Mouse (Mus musculus) CD4-positive helper T cell, adult 2 months (primary cell): ENCODE data around the gene Hspb8.
"Not testable (repeated sequence)": the region's sequence is repeated elsewhere in the genome, so short reads cannot be mapped to it uniquely, and the experiment has no call there.

Source experiments
- DNase-seq: peaks from one replicate; pipeline ENCODE4 v3.0.0-alpha.2; 2012; ENCODE audit warnings: low read depth, missing footprints, low spot score

Hspb8 gene

GRCm38 (mm10) chr5:116389856-116390542 is 32.7 kb downstream of the Hspb8 start:
- no peak for DNase-seq

GRCm38 (mm10) chr5:116389321-116389720 is 33.3 kb downstream of the Hspb8 start:
- DNase-seq, result no peak

GRCm38 (mm10) chr5:116387302-116387935 is 35.2 kb downstream of the Hspb8 start:
- DNase-seq, result no peak

- DNase-seq, result no peak
Observed at GRCm38 (mm10) chr5:116386020-116386419, 36.6 kb downstream of the Hspb8 start.

GRCm38 (mm10) chr5:116382646-116383045 is 40.0 kb downstream of the Hspb8 start:
- DNase-seq, result not testable (repeated sequence)

- DNase-seq, result no peak
Observed at GRCm38 (mm10) chr5:116381726-116382125, 40.9 kb downstream of the Hspb8 start.

GRCm38 (mm10) chr5:116381217-116381616 is 41.4 kb downstream of the Hspb8 start:
- peak; percentile 17 for DNase-seq

- DNase-seq, result peak; percentile 45
Observed at GRCm38 (mm10) chr5:116380384-116380783, 42.3 kb downstream of the Hspb8 start.

GRCm38 (mm10) chr5:116378872-116379271 is 43.8 kb downstream of the Hspb8 start:
- no peak for DNase-seq

GRCm38 (mm10) chr5:116367923-116368322 is 54.7 kb downstream of the Hspb8 start:
- DNase-seq, result no peak

GRCm38 (mm10) chr5:116366889-116367682 is 55.6 kb downstream of the Hspb8 start:
- no peak for DNase-seq

- DNase-seq, result no peak
Observed at GRCm38 (mm10) chr5:116361342-116361741, 61.3 kb downstream of the Hspb8 start.

- DNase-seq, result no peak
Observed at GRCm38 (mm10) chr5:116360751-116361150, 61.9 kb downstream of the Hspb8 start.
